Mouse (Mus musculus) heart, embryonic 16.5 days (tissue): Measurements from ENCODE around the gene Gsn. TPM values are rescaled to one million over a fixed set of nuclear protein-coding genes. Genes with fewer than 3 reads are reported as not detected.
A peak's percentile ranks its signal among the peaks of the same experiment; 100 is the strongest.

Experiments used
- ATAC-seq: fragments of 200-750 bp; cut with Nextera tagmentation; replicated peaks from 2 replicates; pipeline ENCODE4 v1.8.0; 2017; ENCODE audit warnings: moderate number of reproducible peaks; ENCODE audit not compliant: insufficient read depth, low FRiP score; ENCODE audit errors: extremely low read depth
- H3K27ac ChIP-seq: fragments of 300-500 bp; sonication (generic); 2 replicates; pipeline ENCODE4 v1.5.1; 2014; ENCODE audit warnings: mild to moderate bottlenecking, low read length, control low read depth, moderate library complexity
- H3K27me3 ChIP-seq: fragments of 300-500 bp; sonication (generic); 2 replicates; pipeline ENCODE4 v1.6.1; 2014; ENCODE audit warnings: low read length, mixed read lengths; ENCODE audit not compliant: control insufficient read depth, insufficient read depth
- H3K36me3 ChIP-seq: fragments of 300-500 bp; sonication (generic); 2 replicates; pipeline ENCODE4 v1.6.1; 2014; ENCODE audit not compliant: control insufficient read depth, insufficient read depth
- H3K4me1 ChIP-seq: fragments of 300-500 bp; sonication (generic); 2 replicates; pipeline ENCODE4 v1.6.1; 2014; ENCODE audit warnings: low read length, mixed read lengths; ENCODE audit not compliant: control insufficient read depth, insufficient read depth
- H3K4me2 ChIP-seq: fragments of 300-500 bp; sonication (generic); 2 replicates; pipeline ENCODE4 v1.6.1; 2014; ENCODE audit warnings: low read depth, mild to moderate bottlenecking, control low read depth, low read length
- H3K4me3 ChIP-seq: fragments of 300-500 bp; sonication (generic); 2 replicates; pipeline ENCODE4 v1.5.1; 2014; ENCODE audit warnings: mild to moderate bottlenecking, control low read depth, low read length
- H3K9ac ChIP-seq: fragments of 300-500 bp; sonication (generic); 2 replicates; pipeline ENCODE4 v1.6.1; 2014; ENCODE audit warnings: low read length, control low read depth
- H3K9me3 ChIP-seq: fragments of 300-500 bp; sonication (generic); replicated peaks from 2 replicates; pipeline ENCODE4 v1.6.1; 2016; ENCODE audit warnings: low read length; ENCODE audit not compliant: control insufficient read depth
- WGBS: fragments of 180-500 bp; shearing (Covaris S2); extraction: QIAGEN DNeasy Blood & Tissue Kit; methylation state at CpG from one replicate; pipeline ENCODE4 v1.1.7; 2014; 5-methylcytosine and 5-hydroxymethylcytosine counted together
- polyA plus RNA-seq: library from polyadenylated mRNA; unstranded; fragments of >200 nt; fragmentation: Nextera tagmentation; extraction: Ambion mirVana; gene quantifications from 2 replicates; pipeline ENCODE4 v1.2.1, GENCODE M21; 2015

Gsn gene
- polyA plus RNA-seq, 1 experiment from 2014 or later, result 348 TPM

DNA sequence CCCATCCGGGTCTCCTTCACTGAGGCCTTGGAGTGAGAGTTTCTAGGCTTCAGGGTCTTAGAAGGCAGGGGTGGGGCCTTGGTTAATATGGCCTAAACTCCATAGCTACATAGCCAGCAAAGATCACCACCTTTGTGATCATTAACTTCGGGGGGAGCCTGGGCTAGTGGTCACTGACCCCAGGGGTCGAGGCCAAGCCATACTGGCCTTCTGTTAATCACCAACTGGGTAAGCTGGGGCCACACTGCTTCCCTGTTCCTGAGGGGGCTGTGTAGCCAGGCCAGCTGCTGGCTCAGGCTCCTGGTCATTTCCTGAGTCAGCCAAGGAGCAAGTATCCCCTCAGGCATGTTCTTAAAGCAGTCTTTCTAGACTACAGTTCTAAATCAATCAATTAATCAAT lies 23.8 kb downstream of the Gsn start:
- 77% methylated on average over 3 of the region's 3 CpGs for WGBS
- Histone ChIP-seq H3K36me3 (peaks cover 10% of the 10 kb centered on the region), H3K4me1 (peaks cover 36% of the 10 kb centered on the region), H3K9ac (no peak overlapping the region), H3K27me3 (no peaks in the 10 kb centered on the region), H3K4me2 (no peak overlapping the region), H3K4me3 (no peak overlapping the region), H3K27ac (no peak overlapping the region), H3K9me3 (no peaks in the 10 kb centered on the region)
- ATAC-seq, result no peak

DNA sequence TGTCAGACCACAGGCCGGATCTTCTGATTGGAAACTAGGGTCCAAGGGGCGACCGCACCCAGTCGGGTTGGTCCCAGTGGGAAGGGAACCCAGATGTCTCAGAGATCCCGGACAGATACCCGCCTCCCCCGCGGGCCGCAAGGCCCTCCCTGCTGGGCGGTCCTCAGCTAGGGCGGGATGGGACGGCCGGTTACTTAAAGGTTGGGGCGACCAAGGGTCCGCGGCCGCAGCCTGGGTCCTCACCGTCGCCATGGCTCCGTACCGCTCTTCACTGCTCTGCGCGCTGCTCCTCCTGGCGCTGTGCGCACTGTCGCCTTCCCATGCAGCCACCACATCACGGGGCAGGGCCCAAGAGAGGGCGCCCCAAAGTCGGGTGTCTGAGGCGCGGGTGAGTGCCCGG lies 26.0 kb downstream of the Gsn start:
- Histone ChIP-seq H3K27ac (no peak overlapping the region), H3K27me3 (no peaks in the 10 kb centered on the region), H3K4me2 (peak overlapping the region; percentile 72), H3K9ac (peak overlapping the region; percentile 66), H3K4me1 (peaks cover 29% of the 10 kb centered on the region), H3K9me3 (no peaks in the 10 kb centered on the region), H3K4me3 (peak overlapping the region; percentile 48), H3K36me3 (peaks cover 21% of the 10 kb centered on the region)
- 6% methylated on average over 32 of the region's 32 CpGs for WGBS
- ATAC-seq, result no peak

DNA sequence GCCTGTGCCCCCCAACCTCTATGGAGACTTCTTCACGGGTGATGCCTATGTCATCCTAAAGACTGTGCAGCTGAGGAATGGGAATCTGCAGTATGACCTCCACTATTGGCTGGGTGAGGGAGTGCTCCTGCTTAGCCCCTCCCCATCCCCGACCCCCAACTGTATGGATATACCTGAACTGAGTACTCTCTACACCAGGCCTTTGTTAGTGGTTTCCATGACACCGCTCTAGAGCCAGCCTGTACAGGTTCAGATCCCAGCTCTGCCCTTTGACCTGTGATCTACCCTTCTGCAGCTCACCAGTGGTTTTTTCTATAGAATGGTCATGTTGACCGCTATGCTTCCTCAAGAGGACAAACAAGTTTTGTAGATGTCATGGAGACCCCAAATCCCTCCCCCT lies 27.8 kb downstream of the Gsn start:
- ATAC-seq, result no peak
- H3K4me3 ChIP-seq, result no peak overlapping the region
- no peak overlapping the region for H3K9ac ChIP-seq
- H3K4me1 ChIP-seq, result peaks cover 13% of the 10 kb centered on the region
- H3K4me2 ChIP-seq, result no peak overlapping the region
- H3K27me3 ChIP-seq, result no peaks in the 10 kb centered on the region
- WGBS, result 86% methylated on average over 4 of the region's 4 CpGs
- H3K9me3 ChIP-seq, result no peaks in the 10 kb centered on the region
- H3K27ac ChIP-seq, result no peak overlapping the region
- peaks cover 21% of the 10 kb centered on the region for H3K36me3 ChIP-seq

DNA sequence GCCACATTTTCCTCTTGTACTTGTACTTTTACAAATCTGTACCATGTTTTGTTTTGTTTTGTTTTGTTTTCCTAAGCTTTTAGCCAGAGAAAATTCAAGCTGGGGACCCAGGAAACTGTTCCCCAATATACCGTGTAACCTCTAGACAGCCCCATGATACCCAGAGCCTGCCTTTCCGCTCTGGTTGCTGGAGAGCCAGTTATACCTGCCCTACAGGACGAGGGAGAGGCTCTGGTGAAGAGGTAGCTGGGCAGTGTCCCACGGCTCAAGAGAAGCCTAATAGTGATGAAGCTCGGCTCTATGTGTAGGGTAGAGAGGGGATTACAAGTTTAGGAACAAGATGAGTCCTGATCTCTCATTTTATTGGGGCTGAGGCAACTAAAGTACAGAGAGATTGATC lies 29.0 kb downstream of the Gsn start:
- H3K9ac ChIP-seq, result no peak overlapping the region
- no peak overlapping the region for H3K4me2 ChIP-seq
- no peak overlapping the region for H3K27ac ChIP-seq
- peaks cover 21% of the 10 kb centered on the region for H3K36me3 ChIP-seq
- 78% methylated on average over 5 of the region's 5 CpGs for WGBS
- ATAC-seq, result no peak
- H3K4me1 ChIP-seq, result peaks cover 13% of the 10 kb centered on the region
- H3K27me3 ChIP-seq, result no peaks in the 10 kb centered on the region
- no peak overlapping the region for H3K4me3 ChIP-seq
- no peaks in the 10 kb centered on the region for H3K9me3 ChIP-seq

DNA sequence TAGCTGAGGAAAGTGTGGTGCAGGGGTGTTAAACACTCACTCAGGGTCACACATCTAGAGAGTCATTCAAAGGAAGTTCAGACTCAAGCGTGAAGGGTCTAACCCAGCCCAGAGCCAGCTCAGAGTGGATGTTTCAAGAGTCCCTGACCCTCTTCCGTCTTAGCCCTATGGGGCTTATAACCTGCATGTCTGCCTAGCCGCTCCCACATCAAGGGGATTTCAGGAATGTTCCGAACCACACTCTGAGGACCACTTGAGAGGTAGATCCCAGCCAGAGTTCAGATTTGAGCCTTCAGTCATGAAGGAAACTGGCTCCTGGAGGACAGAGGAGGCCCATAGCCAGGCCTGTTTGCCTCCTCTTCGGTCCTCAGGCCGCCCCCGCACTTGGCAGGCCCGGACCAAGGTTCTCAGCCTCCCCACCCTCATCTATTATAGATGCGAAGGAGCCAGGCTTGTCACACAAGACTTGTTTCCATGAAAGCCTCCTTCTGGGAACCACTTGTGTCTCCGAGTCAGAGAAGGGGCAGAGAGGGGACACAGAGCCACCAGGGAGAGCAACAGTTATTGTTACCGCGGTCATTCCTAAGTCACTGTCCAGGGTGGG lies 30.9 kb downstream of the Gsn start:
- H3K27me3 ChIP-seq, result no peaks in the 10 kb centered on the region
- H3K4me2 ChIP-seq, result no peak overlapping the region
- 69% methylated on average over 12 of the region's 12 CpGs for WGBS
- no peak overlapping the region for H3K4me3 ChIP-seq
- no peak overlapping the region for H3K9ac ChIP-seq
- no peaks in the 10 kb centered on the region for H3K9me3 ChIP-seq
- no peak for ATAC-seq
- H3K36me3 ChIP-seq, result peaks cover 34% of the 10 kb centered on the region
- H3K27ac ChIP-seq, result 0 out of 2 replicates have a peak overlapping the region, but pooled peaks have one; percentile 6
- peaks cover 10% of the 10 kb centered on the region for H3K4me1 ChIP-seq

DNA sequence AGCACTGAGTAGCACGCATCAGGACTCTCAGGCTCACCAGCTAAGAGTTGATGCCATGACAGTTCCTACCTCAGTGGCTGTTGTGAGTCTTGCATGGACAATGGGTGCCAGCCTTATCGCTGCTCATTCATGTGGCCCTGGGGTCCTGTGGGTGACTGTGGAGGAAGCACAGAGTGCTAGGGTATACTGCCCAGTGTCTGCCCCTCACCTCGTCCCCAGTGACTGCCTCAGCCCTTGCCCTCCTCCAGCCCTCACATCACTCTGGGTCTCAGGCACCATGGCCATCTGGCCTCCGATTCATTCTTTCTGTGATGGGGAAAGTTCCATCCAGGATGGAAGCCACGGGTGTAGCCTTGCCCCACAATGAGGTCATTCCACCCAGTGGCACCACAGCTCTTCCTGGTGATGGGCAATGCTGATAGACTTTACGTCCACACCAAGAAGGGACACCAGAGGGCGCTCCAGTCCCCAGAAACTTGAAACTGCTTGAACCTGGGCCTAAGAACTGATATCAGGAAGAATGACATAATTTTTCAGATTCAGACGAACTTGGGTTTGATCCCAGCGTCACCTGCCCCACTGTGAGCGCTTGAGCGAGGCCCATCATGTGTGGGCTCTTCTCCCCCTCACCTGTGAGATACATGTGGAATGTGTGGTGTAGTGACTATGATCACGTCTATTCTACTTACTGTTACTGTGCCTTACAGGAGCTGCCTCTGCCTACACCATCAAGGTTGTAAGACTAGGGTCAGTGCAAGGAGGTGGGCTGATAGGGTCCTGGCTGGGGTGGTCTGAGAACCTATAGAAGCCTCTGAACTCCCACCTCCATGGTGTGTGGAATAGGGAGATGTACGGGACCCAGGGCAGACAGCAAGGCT lies 32.8 kb downstream of the Gsn start:
- H3K27me3 ChIP-seq, result no peaks in the 10 kb centered on the region
- no peaks in the 10 kb centered on the region for H3K9me3 ChIP-seq
- peaks cover 39% of the 10 kb centered on the region for H3K36me3 ChIP-seq
- no peak overlapping the region for H3K4me3 ChIP-seq
- H3K4me2 ChIP-seq, result no peak overlapping the region
- no peak for ATAC-seq
- H3K9ac ChIP-seq, result no peak overlapping the region
- WGBS, result 41% methylated on average over 13 of the region's 13 CpGs
- H3K4me1 ChIP-seq, result peaks cover 10% of the 10 kb centered on the region
- no peak overlapping the region for H3K27ac ChIP-seq

DNA sequence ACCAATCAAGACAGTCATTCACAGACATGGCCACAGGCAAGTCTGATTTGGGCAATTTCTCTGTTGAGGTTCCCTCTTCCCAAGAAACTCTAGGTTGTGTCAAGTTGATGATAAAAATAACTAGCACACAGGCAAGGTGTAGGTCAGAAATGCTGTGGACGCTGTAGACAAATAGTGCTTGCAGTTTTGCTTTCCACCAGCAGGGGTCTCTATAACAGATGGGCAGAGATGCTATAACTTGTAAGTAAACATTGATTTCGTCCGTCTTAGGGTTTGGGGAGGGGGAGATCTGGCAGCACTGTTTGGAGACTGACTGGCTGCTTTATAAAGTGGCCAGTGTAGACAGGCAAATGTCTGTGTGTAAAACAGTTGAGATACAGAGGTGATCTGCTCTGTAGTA lies 35.7 kb downstream of the Gsn start:
- Histone ChIP-seq H3K9me3 (no peaks in the 10 kb centered on the region), H3K27me3 (no peaks in the 10 kb centered on the region), H3K27ac (peak overlapping the region; percentile 82; the same call in 1 of the 2 replicates), H3K4me1 (peaks cover 10% of the 10 kb centered on the region), H3K36me3 (peaks cover 34% of the 10 kb centered on the region), H3K4me2 (no peak overlapping the region), H3K4me3 (no peak overlapping the region), H3K9ac (no peak overlapping the region)
- WGBS, result 19% methylated on average over 3 of the region's 3 CpGs
- ATAC-seq, result no peak

DNA sequence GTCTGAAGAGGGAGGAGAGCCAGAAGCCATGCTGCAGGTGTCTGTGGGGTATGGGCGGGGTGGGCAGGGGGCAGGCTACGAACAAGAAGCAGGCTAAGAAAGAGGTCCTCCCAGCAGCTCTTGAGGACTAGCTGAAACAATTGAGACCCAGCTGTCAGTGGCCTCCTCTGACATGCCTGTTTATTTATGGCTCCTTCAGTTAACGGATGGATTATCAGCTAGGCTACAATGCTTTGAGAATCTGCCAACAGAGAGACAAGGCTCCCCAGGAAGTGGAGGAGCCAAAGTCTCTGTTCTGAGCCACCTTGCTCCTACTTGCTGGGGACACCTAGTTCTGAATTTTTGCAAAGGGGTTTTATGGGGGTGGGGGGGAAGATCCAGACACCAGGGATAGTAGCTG lies 36.5 kb downstream of the Gsn start:
- peak overlapping the region; percentile 82 for H3K27ac ChIP-seq
- peaks cover 10% of the 10 kb centered on the region for H3K4me1 ChIP-seq
- 36% methylated on average over 3 of the region's 3 CpGs for WGBS
- no peaks in the 10 kb centered on the region for H3K27me3 ChIP-seq
- no peak overlapping the region for H3K4me3 ChIP-seq
- peak overlapping the region; percentile 7; the same call in 1 of the 2 replicates for H3K4me2 ChIP-seq
- no peaks in the 10 kb centered on the region for H3K9me3 ChIP-seq
- peaks cover 39% of the 10 kb centered on the region for H3K36me3 ChIP-seq
- 0 out of 2 replicates have a peak, but pooled peaks have one; percentile 10 for ATAC-seq
- H3K9ac ChIP-seq, result peak overlapping the region; percentile 31

DNA sequence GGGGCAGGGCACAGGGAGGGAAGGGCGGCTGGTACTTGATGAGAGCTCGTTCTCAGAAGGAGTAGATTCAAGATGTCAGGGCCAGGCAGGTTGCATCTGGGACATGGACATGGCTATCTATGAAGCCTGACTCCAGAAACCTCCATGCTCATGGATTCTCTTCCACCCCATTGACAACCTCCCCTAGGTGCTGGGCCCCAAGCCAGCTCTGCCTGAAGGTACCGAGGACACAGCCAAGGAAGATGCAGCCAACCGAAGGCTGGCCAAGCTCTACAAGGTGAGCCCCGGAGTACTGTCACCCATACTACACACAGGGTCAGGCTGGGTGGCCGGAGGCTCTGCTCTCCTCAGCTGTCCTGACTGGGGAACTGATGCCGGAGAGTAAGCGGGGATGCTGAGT lies 37.1 kb downstream of the Gsn start:
- Histone ChIP-seq H3K27ac (peak overlapping the region; percentile 20; the same call in 1 of the 2 replicates), H3K27me3 (no peaks in the 10 kb centered on the region), H3K9ac (no peak overlapping the region), H3K4me1 (peaks cover 10% of the 10 kb centered on the region), H3K9me3 (no peaks in the 10 kb centered on the region), H3K36me3 (peaks cover 39% of the 10 kb centered on the region), H3K4me3 (no peak overlapping the region), H3K4me2 (no peak overlapping the region)
- ATAC-seq, result no peak
- 84% methylated on average over 8 of the region's 8 CpGs for WGBS
